Mouse (Mus musculus) inflammation-experienced regulatory T-cells, adult 6 months (primary cell): Measurements from ENCODE around the gene Fam129c. TPM values are rescaled to one million over a fixed set of nuclear protein-coding genes. Genes with fewer than 3 reads are reported as not detected.

Experiments
- polyA plus RNA-seq, 3 experiments: library from polyadenylated mRNA; unstranded; fragments of 100-300 nt; shearing (Covaris generic); gene quantifications; one replicate each; pipeline ENCODE4 v1.2.1; 2017

Gene Fam129c
- polyA plus RNA-seq, 3 experiments from 2014 or later, result 1.5 to 2.0 (median 1.7) TPM

Other genes starting within 250 kb of the Fam129c start
- gene Use1, start 230.8 kb upstream of the Fam129c start, polyA plus RNA-seq, result 100 to 1,000 TPM; 185 to 341 (median 339) TPM
- gene Ocel1, start 226.3 kb upstream of the Fam129c start, polyA plus RNA-seq, result 1 to 10 TPM; 3.3 to 4.7 (median 4.5) TPM
- gene Nr2f6, start 215.7 kb upstream of the Fam129c start, polyA plus RNA-seq, result 1 to 10 TPM in 2 of 3 experiments, under 1 TPM in 1; 0.93 to 2.4 (median 1.1) TPM
- under 1 TPM in 2 of 3 experiments, not detected in 1; 0.13 to 0.21 TPM for gene Ushbp1, start 201.8 kb upstream of the Fam129c start, polyA plus RNA-seq
- gene Babam1, start 200.8 kb upstream of the Fam129c start, polyA plus RNA-seq, result 10 to 100 TPM; 52.0 to 70.5 (median 54.7) TPM
- gene Ankle1, start 191.6 kb upstream of the Fam129c start, polyA plus RNA-seq, result 1 to 10 TPM in 2 of 3 experiments, under 1 TPM in 1; 0.62 to 4.9 (median 1.2) TPM
- 10 to 100 TPM; 21.0 to 24.0 (median 23.1) TPM for gene Abhd8, start 134.0 kb upstream of the Fam129c start, polyA plus RNA-seq
- gene Mrpl34, start 132.7 kb upstream of the Fam129c start, polyA plus RNA-seq, result 10 to 100 TPM; 68.3 to 83.2 (median 80.6) TPM
- gene Dda1, start 128.4 kb upstream of the Fam129c start, polyA plus RNA-seq, result 10 to 100 TPM; 24.3 to 40.4 (median 25.5) TPM
- under 1 TPM in 2 of 3 experiments, not detected in 1; 0.11 to 0.31 TPM for gene Ano8, start 111.7 kb upstream of the Fam129c start, polyA plus RNA-seq
- 1 to 10 TPM; 2.6 to 6.5 (median 3.4) TPM for gene Gtpbp3, start 109.5 kb upstream of the Fam129c start, polyA plus RNA-seq
- not detected for gene Plvap, start 85.9 kb upstream of the Fam129c start, polyA plus RNA-seq
- gene Ccdc194, start 71.9 kb upstream of the Fam129c start, polyA plus RNA-seq, result not detected
- 10 to 100 TPM; 52.2 to 66.6 (median 61.8) TPM for gene Bst2, start 60.2 kb upstream of the Fam129c start, polyA plus RNA-seq
- gene Mvb12a, start 54.7 kb upstream of the Fam129c start, polyA plus RNA-seq, result 10 to 100 TPM; 38.1 to 75.7 (median 43.5) TPM
- 1 to 10 TPM in 1 of 3 experiments, under 1 TPM in 1, not detected in 1; 0.97 to 2.1 TPM for gene Tmem221, start 38.8 kb upstream of the Fam129c start, polyA plus RNA-seq
- under 1 TPM in 1 of 3 experiments, not detected in 2; 0.13 TPM for gene Nxnl1, start 31.0 kb upstream of the Fam129c start, polyA plus RNA-seq
- 1 to 10 TPM; 4.5 to 8.6 (median 5.8) TPM for gene Slc27a1, start 28.8 kb upstream of the Fam129c start, polyA plus RNA-seq
- 10 to 100 TPM; 52.1 to 61.7 (median 60.1) TPM for gene Pgls, start 5.5 kb upstream of the Fam129c start, polyA plus RNA-seq
- gene Colgalt1, start 13.3 kb downstream of the Fam129c start, polyA plus RNA-seq, result 10 to 100 TPM in 2 of 3 experiments, 1 to 10 TPM in 1; 8.7 to 14.8 (median 13.6) TPM
- gene Unc13a, start 74.1 kb downstream of the Fam129c start, polyA plus RNA-seq, result under 1 TPM; 0.42 to 0.67 (median 0.54) TPM
- gene Jak3, start 78.6 kb downstream of the Fam129c start, polyA plus RNA-seq, result 10 to 100 TPM; 18.9 to 30.3 (median 22.5) TPM
- 10 to 100 TPM; 11.7 to 25.4 (median 22.8) TPM for gene Insl3, start 91.6 kb downstream of the Fam129c start, polyA plus RNA-seq
- 1 to 10 TPM; 2.8 to 5.6 (median 4.3) TPM for gene B3gnt3, start 104.1 kb downstream of the Fam129c start, polyA plus RNA-seq
- gene Fcho1, start 128.1 kb downstream of the Fam129c start, polyA plus RNA-seq, result 10 to 100 TPM; 37.6 to 66.4 (median 54.3) TPM